Mouse (Mus musculus): ENCODE measurements around the gene Gm4559. TPM values are rescaled to one million over a fixed set of nuclear protein-coding genes. Genes with fewer than 3 reads are reported as not detected.

The Gm4559 gene
- polyA plus RNA-seq, 1 experiment = not detected

DNA sequence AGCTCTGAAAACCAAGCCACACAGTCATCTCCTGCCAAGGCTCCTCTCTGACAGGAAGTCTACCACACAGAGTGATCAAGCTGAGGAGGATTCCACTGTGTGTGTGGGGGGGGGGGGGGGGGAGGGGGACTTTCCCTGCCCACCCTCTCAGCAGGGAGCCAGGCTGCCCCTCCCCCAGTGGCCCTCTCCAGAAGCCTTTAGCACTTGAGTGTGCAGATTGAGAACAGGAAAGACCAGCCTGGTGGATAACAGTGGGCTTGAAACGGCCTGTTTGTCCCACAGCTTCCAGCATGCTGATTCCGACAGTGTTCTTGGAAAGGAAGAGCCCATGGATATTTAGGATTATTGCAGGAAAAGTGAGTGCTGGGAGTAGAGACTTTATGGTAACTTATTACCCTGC is 49.6 kb downstream of the Gm4559 start:
- H3K27ac ChIP-seq (ENCODE audit: insufficient read depth, low read length) = no peak overlapping the region
- no peaks in the 10 kb centered on the region for H3K4me1 ChIP-seq (ENCODE audit: control insufficient read depth, insufficient read depth, low read length)
- H3K9me3 ChIP-seq (replicated peaks; ENCODE audit: control insufficient read depth, insufficient read depth, low read length, poor library complexity, severe bottlenecking) = peaks cover 17% of the 10 kb centered on the region
- H3K36me3 ChIP-seq (ENCODE audit: control insufficient read depth, insufficient read depth, low read length, poor library complexity, severe bottlenecking) = no peaks in the 10 kb centered on the region
- no peak overlapping the region for H3K4me3 ChIP-seq (ENCODE audit: low read depth, low read length)
- no peak overlapping the region for H3K9ac ChIP-seq (ENCODE audit: low read depth, poor library complexity, severe bottlenecking)
- TF ChIP-seq CTCF (IDR thresholded peaks at IDR 0.05; ENCODE audit: low read depth, low read length) (no peak), EP300 (IDR thresholded peaks at IDR 0.05; ENCODE audit: insufficient read depth, low read depth, low read length) (no peak), POLR2A (IDR thresholded peaks at IDR 0.05; ENCODE audit: insufficient read depth, low read length) (no peak)
- no peaks in the 10 kb centered on the region for H3K27me3 ChIP-seq (ENCODE audit: control insufficient read depth, insufficient read depth, low read length, poor library complexity, severe bottlenecking)

Other genes starting within 250 kb of the Gm4559 start
- gene Mob2, start 213.3 kb downstream of the Gm4559 start, polyA plus RNA-seq (2011; ENCODE audit: insufficient read depth, insufficient read length, low read depth, missing spikeins) = 19.0 and 20.7 TPM in 2 replicates
- 2.0 and 2.3 TPM in 2 replicates for gene Dusp8, start 178.5 kb downstream of the Gm4559 start, polyA plus RNA-seq (2011; ENCODE audit: insufficient read depth, insufficient read length, low read depth, missing spikeins)
- not detected in 2 replicates for gene Gm45618, start 153.6 kb downstream of the Gm4559 start, polyA plus RNA-seq (2011; ENCODE audit: insufficient read depth, insufficient read length, low read depth, missing spikeins)
- not detected in 2 replicates for gene Gm39115, start 138.3 kb downstream of the Gm4559 start, polyA plus RNA-seq (2011; ENCODE audit: insufficient read depth, insufficient read length, low read depth, missing spikeins)
- gene Gm45337, start 129.8 kb downstream of the Gm4559 start, polyA plus RNA-seq (2011; ENCODE audit: insufficient read depth, insufficient read length, low read depth, missing spikeins) = not detected in 2 replicates
- not detected in 2 replicates for gene Gm29735, start 117.2 kb downstream of the Gm4559 start, polyA plus RNA-seq (2011; ENCODE audit: insufficient read depth, insufficient read length, low read depth, missing spikeins)
- not detected in 2 replicates for gene Gm4553, start 108.6 kb downstream of the Gm4559 start, polyA plus RNA-seq (2011; ENCODE audit: insufficient read depth, insufficient read length, low read depth, missing spikeins)
- not detected in 2 replicates for gene Krtap5-2, start 98.4 kb downstream of the Gm4559 start, polyA plus RNA-seq (2011; ENCODE audit: insufficient read depth, insufficient read length, low read depth, missing spikeins)
- gene Gm10153, start 84.0 kb downstream of the Gm4559 start, polyA plus RNA-seq (2011; ENCODE audit: insufficient read depth, insufficient read length, low read depth, missing spikeins) = not detected in 2 replicates
- not detected in 2 replicates for gene Krtap5-3, start 73.0 kb downstream of the Gm4559 start, polyA plus RNA-seq (2011; ENCODE audit: insufficient read depth, insufficient read length, low read depth, missing spikeins)
- gene Gm7579, start 62.5 kb downstream of the Gm4559 start, polyA plus RNA-seq (2011; ENCODE audit: insufficient read depth, insufficient read length, low read depth, missing spikeins) = not detected in 2 replicates
- gene Krtap5-5, start 44.4 kb downstream of the Gm4559 start, polyA plus RNA-seq (2011; ENCODE audit: insufficient read depth, insufficient read length, low read depth, missing spikeins) = not detected in 2 replicates
- gene Gm40460, start 33.3 kb downstream of the Gm4559 start, polyA plus RNA-seq (2011; ENCODE audit: insufficient read depth, insufficient read length, low read depth, missing spikeins) = not detected in 2 replicates
- not detected in 2 replicates for gene Gm2431, start 16.0 kb downstream of the Gm4559 start, polyA plus RNA-seq (2011; ENCODE audit: insufficient read depth, insufficient read length, low read depth, missing spikeins)
- not detected in 2 replicates for gene Krtap5-1, start 22.8 kb upstream of the Gm4559 start, polyA plus RNA-seq (2011; ENCODE audit: insufficient read depth, insufficient read length, low read depth, missing spikeins)
- gene Krtap5-4, start 29.2 kb upstream of the Gm4559 start, polyA plus RNA-seq (2011; ENCODE audit: insufficient read depth, insufficient read length, low read depth, missing spikeins) = not detected in 2 replicates
- gene Ifitm10, start 99.4 kb upstream of the Gm4559 start, polyA plus RNA-seq (2011; ENCODE audit: insufficient read depth, insufficient read length, low read depth, missing spikeins) = 0.90 TPM in 1 of 2 replicates, not detected in the other
- gene Gm49369, start 108.3 kb upstream of the Gm4559 start, polyA plus RNA-seq (2011; ENCODE audit: insufficient read depth, insufficient read length, low read depth, missing spikeins) = not detected in 2 replicates
- 248 and 256 TPM in 2 replicates for gene Ctsd, start 113.7 kb upstream of the Gm4559 start, polyA plus RNA-seq (2011; ENCODE audit: insufficient read depth, insufficient read length, low read depth, missing spikeins)
- gene Syt8, start 160.5 kb upstream of the Gm4559 start, polyA plus RNA-seq (2011; ENCODE audit: insufficient read depth, insufficient read length, low read depth, missing spikeins) = 0.82 TPM in 1 of 2 replicates, not detected in the other
- gene Tnni2, start 167.4 kb upstream of the Gm4559 start, polyA plus RNA-seq (2011; ENCODE audit: insufficient read depth, insufficient read length, low read depth, missing spikeins) = 2.1 and 4.8 TPM in 2 replicates
- gene Lsp1, start 186.4 kb upstream of the Gm4559 start, polyA plus RNA-seq (2011; ENCODE audit: insufficient read depth, insufficient read length, low read depth, missing spikeins) = 3.7 and 6.0 TPM in 2 replicates
- 2.1 and 2.7 TPM in 2 replicates for gene Tnnt3, start 224.5 kb upstream of the Gm4559 start, polyA plus RNA-seq (2011; ENCODE audit: insufficient read depth, insufficient read length, low read depth, missing spikeins)

Data from ES-Bruce4 (cell line).